Mouse (Mus musculus) mesoderm, embryonic 11.5 days (tissue): ENCODE measurements around the gene Gdpd3.
A peak's percentile ranks its signal among the peaks of the same experiment; 100 is the strongest.

Experiments
- DNase-seq: peaks from one replicate; pipeline ENCODE4 v3.0.0-alpha.2; 2012; ENCODE audit warnings: low read depth, low spot score

Gdpd3 gene

GRCm38 (mm10) chr7:126786142-126786541 lies 20.0 kb downstream of the Gdpd3 start:
- DNase-seq: no peak

GRCm38 (mm10) chr7:126789141-126789540 lies 23.0 kb downstream of the Gdpd3 start:
- no peak for DNase-seq

- peak; percentile 98 for DNase-seq
These were observed 26.0 kb downstream of the Gdpd3 start, which contains the start of gene Ppp4c for GRCm38 (mm10) chr7:126791851-126792720. Gene Ppp4c, minus strand, starts transcription at chr7:126792496.

- no peak for DNase-seq
These were observed 26.7 kb downstream of the Gdpd3 start for GRCm38 (mm10) chr7:126792721-126793443.

GRCm38 (mm10) chr7:126793456-126794270 lies 27.5 kb downstream of the Gdpd3 start:
- DNase-seq: no peak

GRCm38 (mm10) chr7:126794271-126794605 lies 28.1 kb downstream of the Gdpd3 start:
- DNase-seq: no peak

- no peak for DNase-seq
These were observed 29.5 kb downstream of the Gdpd3 start for GRCm38 (mm10) chr7:126795387-126796317.

- DNase-seq: no peak
These were observed 30.3 kb downstream of the Gdpd3 start for GRCm38 (mm10) chr7:126796350-126796932.

- no peak for DNase-seq
These were observed 31.4 kb downstream of the Gdpd3 start, which contains the start of gene Fam57b for GRCm38 (mm10) chr7:126797411-126798126. Gene Fam57b, plus strand, starts transcription at chr7:126797668.

- DNase-seq: no peak
These were observed 32.3 kb downstream of the Gdpd3 start for GRCm38 (mm10) chr7:126798127-126799049.

- DNase-seq: peak; percentile 98
These were observed 32.9 kb downstream of the Gdpd3 start for GRCm38 (mm10) chr7:126799050-126799467.

GRCm38 (mm10) chr7:126799468-126800268 lies 33.5 kb downstream of the Gdpd3 start:
- DNase-seq: no peak

GRCm38 (mm10) chr7:126800269-126801056 lies 34.3 kb downstream of the Gdpd3 start:
- DNase-seq: no peak

- DNase-seq: no peak
These were observed 34.9 kb downstream of the Gdpd3 start for GRCm38 (mm10) chr7:126801057-126801422.

- no peak for DNase-seq
These were observed 36.2 kb downstream of the Gdpd3 start for GRCm38 (mm10) chr7:126802134-126802889.

- DNase-seq: no peak
These were observed 37.0 kb downstream of the Gdpd3 start for GRCm38 (mm10) chr7:126803181-126803580.
